Mouse (Mus musculus): ENCODE measurements around the gene Kndc1. TPM values are rescaled to one million over a fixed set of nuclear protein-coding genes. Genes with fewer than 3 reads are reported as not detected.
A peak's percentile ranks its signal among the peaks of the same experiment; 100 is the strongest.

The Kndc1 gene
- total RNA-seq (2021) = not detected
- long read RNA-seq, experiment 1 = 0 reads
- long read RNA-seq, experiment 2 = 0 reads

GRCm38 (mm10) chr7:139894655-139895557 is at the start of gene Kndc1:
Kndc1 (plus strand) TSS chr7:139894696.
- DNase-seq = peak; percentile 62
- TF ChIP-seq CTCF (IDR thresholded peaks at IDR 0.05) = no peak
- Histone ChIP-seq H3K4me3 (peak within 1 kb of the TSS; percentile 65), H3K27ac (no peak within 1 kb of the TSS)
- intact Hi-C loops (cut with DNase I) = no loop called here

GRCm38 (mm10) chr7:139845101-139845500 is 49.4 kb upstream of the Kndc1 start:
- Histone ChIP-seq H3K27ac (no peak overlapping the region), H3K4me3 (no peak overlapping the region)
- DNase-seq = no peak
- no peak for TF ChIP-seq CTCF (IDR thresholded peaks at IDR 0.05)
- intact Hi-C loops (cut with DNase I) = no loop called here

DNA sequence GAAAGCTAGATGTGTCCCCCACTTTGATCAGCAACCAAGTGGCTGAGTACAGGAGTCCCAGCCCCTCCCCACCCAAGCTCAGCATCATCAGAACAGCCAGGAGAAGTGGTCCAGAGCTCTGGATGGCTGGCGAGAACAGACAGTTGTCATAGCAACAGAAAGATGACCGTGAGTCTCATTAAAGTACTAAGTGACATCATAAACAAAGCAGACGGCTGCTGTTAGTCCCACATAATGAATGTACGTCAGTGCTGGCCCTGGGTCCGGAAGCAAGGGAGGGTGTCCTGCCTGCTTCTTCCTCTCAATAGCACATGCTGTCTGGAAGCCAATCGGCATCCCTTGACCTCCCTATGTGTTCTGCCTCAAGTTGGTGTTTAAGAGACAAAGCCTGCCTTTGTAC is 44.3 kb upstream of the Kndc1 start:
- no peak for TF ChIP-seq CTCF (IDR thresholded peaks at IDR 0.05)
- DNase-seq = no peak
- no peak overlapping the region for H3K4me3 ChIP-seq
- intact Hi-C loops (cut with DNase I) = no loop called here
- no peak overlapping the region for H3K27ac ChIP-seq

DNA sequence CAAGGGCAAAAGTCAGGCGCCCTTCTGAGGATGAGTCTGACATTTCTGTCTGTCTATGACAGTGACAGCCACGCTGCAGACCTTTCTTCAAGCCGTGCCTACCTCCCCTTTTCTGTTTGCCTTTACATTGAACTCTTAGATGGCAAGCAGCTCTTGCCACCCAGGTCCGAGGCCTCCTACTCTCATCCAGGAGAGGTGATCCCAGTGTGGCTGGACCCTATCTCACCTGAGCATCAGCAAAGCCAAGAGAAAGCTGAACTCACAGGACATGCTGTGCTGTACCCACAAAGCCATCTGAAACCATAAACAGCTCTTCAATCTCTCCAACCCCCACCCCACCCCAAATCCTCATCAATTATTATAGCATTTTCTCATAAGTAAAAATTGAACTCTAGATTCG is 43.8 kb upstream of the Kndc1 start:
- DNase-seq = no peak
- H3K27ac ChIP-seq = no peak overlapping the region
- intact Hi-C loops (cut with DNase I) = no loop called here
- no peak overlapping the region for H3K4me3 ChIP-seq
- TF ChIP-seq CTCF (IDR thresholded peaks at IDR 0.05) = no peak

GRCm38 (mm10) chr7:139851098-139851497 is 43.4 kb upstream of the Kndc1 start:
- H3K4me3 ChIP-seq = no peak overlapping the region
- no peak for TF ChIP-seq CTCF (IDR thresholded peaks at IDR 0.05)
- DNase-seq = no peak
- intact Hi-C loops (cut with DNase I) = no loop called here
- H3K27ac ChIP-seq = no peak overlapping the region

- intact Hi-C loops (cut with DNase I) = no loop called here
- Histone ChIP-seq H3K27ac (no peak overlapping the region), H3K4me3 (no peak overlapping the region)
- no peak for DNase-seq
- TF ChIP-seq CTCF (IDR thresholded peaks at IDR 0.05) = no peak
These were observed 39.2 kb upstream of the Kndc1 start for GRCm38 (mm10) chr7:139855261-139855660.

DNA sequence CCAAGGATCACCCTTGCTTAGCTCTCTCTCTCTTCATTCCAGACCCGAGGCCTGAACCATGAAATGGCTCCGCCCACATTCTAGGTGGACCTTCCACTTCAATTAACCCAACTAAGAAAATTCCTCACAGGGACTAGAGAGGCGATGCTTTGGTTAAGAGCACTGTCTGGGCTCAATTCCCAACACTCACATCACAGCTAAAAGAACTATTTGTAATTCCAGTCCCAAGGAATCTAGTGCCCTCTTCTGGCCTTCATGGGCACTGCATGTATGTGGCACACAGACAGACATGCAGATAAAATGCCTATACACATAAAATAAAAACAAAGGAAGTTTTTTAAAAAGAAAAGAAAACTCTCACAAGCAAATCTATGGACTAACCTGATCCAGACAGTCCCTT is 33.1 kb upstream of the Kndc1 start:
- DNase-seq = peak; percentile 64

DNA sequence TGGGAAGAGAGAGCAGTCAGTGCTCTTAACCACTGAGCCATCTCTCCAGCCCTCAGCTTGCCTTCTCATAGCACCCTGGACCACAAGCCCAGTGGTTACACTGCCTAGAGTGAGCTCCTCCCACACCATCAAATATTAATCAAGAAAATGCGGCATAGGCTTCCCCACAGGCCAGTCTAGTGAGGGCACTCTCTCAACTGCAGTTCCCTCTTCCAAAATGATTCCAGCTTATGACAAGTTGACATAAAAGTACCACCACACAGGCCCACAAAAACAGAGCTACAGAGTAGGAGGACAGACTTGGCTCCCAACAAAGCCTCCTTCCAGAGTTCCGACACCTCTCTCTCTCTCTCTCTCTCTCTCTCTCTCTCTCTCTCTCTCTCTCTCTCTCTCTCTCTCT is 31.4 kb upstream of the Kndc1 start:
- Histone ChIP-seq H3K4me3 (no peak overlapping the region), H3K27ac (no peak overlapping the region)
- DNase-seq = no peak
- no peak for TF ChIP-seq CTCF (IDR thresholded peaks at IDR 0.05)
- intact Hi-C loops (cut with DNase I) = no loop called here

More for the DNA sequence above, 33.1 kb upstream of the Kndc1 start:
- intact Hi-C loops (cut with DNase I) = loop anchor here (1.0 to 2.0 kb wide), 2 partner anchors 158 to 213 kb away; no protein-coding TSS in a partner anchor
- H3K27ac ChIP-seq = no peak overlapping the region
- TF ChIP-seq CTCF (IDR thresholded peaks at IDR 0.05) = peak; percentile 96
- H3K4me3 ChIP-seq = no peak overlapping the region

DNA sequence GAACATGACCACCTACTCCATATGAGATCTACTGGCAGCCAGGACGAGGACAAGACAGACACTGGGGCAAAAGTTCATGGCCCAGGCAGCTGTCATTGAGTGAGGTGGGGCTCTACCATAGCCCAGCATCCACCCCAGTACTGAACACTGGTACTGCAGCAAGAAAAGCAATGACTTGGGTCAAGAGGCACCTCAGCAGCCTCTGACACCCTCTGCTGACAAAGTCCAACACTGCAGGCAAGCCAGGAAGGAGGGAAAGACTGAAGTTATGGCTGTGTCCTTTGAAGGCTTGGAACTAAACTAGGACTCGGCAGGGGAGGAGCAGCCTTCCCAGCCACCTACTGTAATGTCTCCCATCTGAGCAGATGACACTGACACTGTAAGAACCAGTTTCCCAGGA is 30.2 kb upstream of the Kndc1 start:
- intact Hi-C loops (cut with DNase I) = no loop called here
- TF ChIP-seq CTCF (IDR thresholded peaks at IDR 0.05) = peak; percentile 8; the same call in 1 of the 2 replicates
- DNase-seq = no peak
- Histone ChIP-seq H3K4me3 (no peak overlapping the region), H3K27ac (no peak overlapping the region)

- H3K27ac ChIP-seq = no peak overlapping the region
- DNase-seq = no peak
- intact Hi-C loops (cut with DNase I) = no loop called here
- TF ChIP-seq CTCF (IDR thresholded peaks at IDR 0.05) = no peak
- no peak overlapping the region for H3K4me3 ChIP-seq
These were observed 29.6 kb upstream of the Kndc1 start for GRCm38 (mm10) chr7:139864871-139865270.

DNA sequence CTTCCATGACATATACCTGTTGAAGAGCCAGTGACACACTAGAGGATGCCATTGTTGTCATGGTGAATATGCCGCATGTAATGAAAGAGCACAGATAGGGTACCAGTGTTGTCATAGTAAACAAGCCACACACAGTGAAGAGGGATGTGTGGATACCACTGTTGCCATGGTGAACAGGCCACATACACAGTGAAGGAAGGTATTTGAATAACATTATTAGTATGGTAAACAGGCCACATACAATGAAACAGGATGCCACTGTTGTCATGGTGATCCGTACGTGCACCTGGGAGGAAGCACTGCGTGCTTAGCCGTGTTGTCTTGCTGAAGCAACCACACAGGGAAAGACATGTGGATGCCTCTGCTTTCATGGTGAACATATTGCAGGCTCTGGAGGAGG is 23.5 kb upstream of the Kndc1 start:
- H3K27ac ChIP-seq = no peak overlapping the region
- intact Hi-C loops (cut with DNase I) = no loop called here
- no peak for DNase-seq
- no peak for TF ChIP-seq CTCF (IDR thresholded peaks at IDR 0.05)
- H3K4me3 ChIP-seq = no peak overlapping the region

- intact Hi-C loops (cut with DNase I) = no loop called here
- DNase-seq = no peak
- no peak overlapping the region for H3K27ac ChIP-seq
- H3K4me3 ChIP-seq = no peak overlapping the region
- peak; percentile 43; the same call in 1 of the 2 replicates for TF ChIP-seq CTCF (IDR thresholded peaks at IDR 0.05)
These were observed 17.2 kb upstream of the Kndc1 start for GRCm38 (mm10) chr7:139877167-139877792.

- intact Hi-C loops (cut with DNase I) = no loop called here
- Histone ChIP-seq H3K4me3 (no peak overlapping the region), H3K27ac (no peak overlapping the region)
- TF ChIP-seq CTCF (IDR thresholded peaks at IDR 0.05) = no peak
- no peak for DNase-seq
These were observed 16.4 kb upstream of the Kndc1 start for GRCm38 (mm10) chr7:139878122-139878521.

All from gastrocnemius, adult 2 months (tissue).